Mouse (Mus musculus): ENCODE data around the gene Snx27. TPM values are rescaled to one million over a fixed set of nuclear protein-coding genes. Genes with fewer than 3 reads are reported as not detected.
A peak's percentile ranks its signal among the peaks of the same experiment; 100 is the strongest.

Gene Snx27
- total and polyA plus RNA-seq, 3 experiments = 36.9 to 123 (median 45.4) TPM

GRCm38 (mm10) chr3:94506664-94507063 is 75.9 kb downstream of the Snx27 start (continued):
- peak; percentile 52 for TF ChIP-seq ZC3H11A (IDR thresholded peaks at IDR 0.05; ENCODE audit: low read depth, low read length)
- no peak for TF ChIP-seq MEF2A (IDR thresholded peaks at IDR 0.05; ENCODE audit: extremely low read depth, insufficient replicate concordance, low read depth, low read length, poor library complexity, severe bottlenecking)
- TF ChIP-seq MYC (IDR thresholded peaks at IDR 0.05; ENCODE audit: low read depth, low read length) = no peak
- TF ChIP-seq NELFE (IDR thresholded peaks at IDR 0.05; ENCODE audit: low read depth, low read length) = no peak
- no peak for TF ChIP-seq POLR2A (IDR thresholded peaks at IDR 0.05; ENCODE audit: control insufficient read depth in 1 of 2, insufficient read depth in 1 of 2, low read depth in 1 of 2, low read length in 2 of 2, poor library complexity in 1 of 2)
- TF ChIP-seq ZMIZ1 (IDR thresholded peaks at IDR 0.05; ENCODE audit: low read depth, low read length) = no peak
- no peak for TF ChIP-seq UBTF (IDR thresholded peaks at IDR 0.05; ENCODE audit: borderline replicate concordance, insufficient read depth, low read depth, low read length)
- TF ChIP-seq USF1 (IDR thresholded peaks at IDR 0.05; ENCODE audit: low read depth, low read length) = no peak
- TF ChIP-seq POLR2AphosphoS5 (IDR thresholded peaks at IDR 0.05; ENCODE audit: borderline replicate concordance, low read depth, low read length) = no peak
- no peak for TF ChIP-seq TBP (IDR thresholded peaks at IDR 0.05; ENCODE audit: low read depth, low read length)
- no peak for TF ChIP-seq POLR2AphosphoS2 (IDR thresholded peaks at IDR 0.05; ENCODE audit: low read length)

GRCm38 (mm10) chr3:94502243-94502642 is 80.3 kb downstream of the Snx27 start:
- Histone ChIP-seq H3K36me3 (ENCODE audit: control insufficient read depth in 1 of 2, insufficient read depth in 2 of 2, low read length in 2 of 2) (peaks cover 0 to 16% of the 10 kb centered on the region in 2 experiments; a peak in 2 of 4 replicates), H3K27ac (ENCODE audit: control insufficient read depth, low read depth, low read length) (no peak overlapping the region), H3K79me2 (ENCODE audit: control insufficient read depth, insufficient read depth, low read length, poor library complexity) (no peaks in the 10 kb centered on the region), H3K9ac (ENCODE audit: control insufficient read depth, low read depth, low read length, poor library complexity, severe bottlenecking) (no peak overlapping the region), H3K4me1 (ENCODE audit: control insufficient read depth in 1 of 2, insufficient read depth in 2 of 2, low read length in 2 of 2) (no peaks in the 10 kb centered on the region), H3K27me3 (ENCODE audit: control insufficient read depth in 1 of 2, insufficient read depth in 2 of 2, low read length in 2 of 2) (no peaks in the 10 kb centered on the region), H3K4me3 (ENCODE audit: control insufficient read depth in 1 of 2, insufficient read depth in 1 of 2, low read depth in 2 of 2, low read length in 2 of 2) (no peak overlapping the region), H3K9me3 (replicated peaks; ENCODE audit: insufficient read depth, low read length) (no peaks in the 10 kb centered on the region)
- DNase-seq (ENCODE audit: low read depth, low spot score) = peak; percentile 68
- TF ChIP-seq MAZ (IDR thresholded peaks at IDR 0.05; ENCODE audit: low read depth, low read length) (no peak), JUND (IDR thresholded peaks at IDR 0.05; ENCODE audit: low read depth, low read length) (no peak), CHD2 (IDR thresholded peaks at IDR 0.05; ENCODE audit: low read length) (no peak), MXI1 (IDR thresholded peaks at IDR 0.05; ENCODE audit: low read depth, low read length) (no peak), TAL1 (IDR thresholded peaks at IDR 0.05; ENCODE audit: low read length) (no peak), ETS1 (IDR thresholded peaks at IDR 0.05; ENCODE audit: low read depth, low read length) (no peak), HCFC1 (IDR thresholded peaks at IDR 0.05; ENCODE audit: low read depth, low read length) (no peak), TCF12 (IDR thresholded peaks at IDR 0.05; ENCODE audit: low read depth, low read length) (no peak), ELF1 (IDR thresholded peaks at IDR 0.05; ENCODE audit: low read depth, low read length) (no peak), USF1 (IDR thresholded peaks at IDR 0.05; ENCODE audit: low read depth, low read length) (no peak), CHD1 (IDR thresholded peaks at IDR 0.05; ENCODE audit: low read depth, low read length) (no peak), GATA1 (IDR thresholded peaks at IDR 0.05; ENCODE audit: low read depth, low read length) (no peak), ZMIZ1 (IDR thresholded peaks at IDR 0.05; ENCODE audit: low read depth, low read length) (no peak), NELFE (IDR thresholded peaks at IDR 0.05; ENCODE audit: low read depth, low read length) (no peak), MAX (IDR thresholded peaks at IDR 0.05; ENCODE audit: low read length) (no peak; the same call in 1 of the 2 replicates), GABPA (IDR thresholded peaks at IDR 0.05; ENCODE audit: low read depth, low read length) (no peak), CTCF (IDR thresholded peaks at IDR 0.05 in 2 of 3, conservative IDR thresholded peaks at IDR 0.05 in 1 of 3; ENCODE audit: control insufficient read depth in 1 of 3, insufficient read depth in 1 of 3, low read depth in 2 of 3, low read length in 3 of 3, poor library complexity in 1 of 3, severe bottlenecking in 1 of 3) (peak; percentile 63 to 97 (median 89)), SMC3 (IDR thresholded peaks at IDR 0.05; ENCODE audit: low read depth, low read length) (peak; percentile 89), RCOR1 (IDR thresholded peaks at IDR 0.05; ENCODE audit: low read depth, low read length) (0 out of 2 replicates have a peak, but pooled peaks have one; percentile 37), EP300 (IDR thresholded peaks at IDR 0.05; ENCODE audit: low read depth in 1 of 2, low read length in 2 of 2) (peak in 1 of 2 experiments; percentile 18; a peak in 2 of 4 replicates), POLR2AphosphoS5 (IDR thresholded peaks at IDR 0.05; ENCODE audit: borderline replicate concordance, low read depth, low read length) (no peak), BHLHE40 (IDR thresholded peaks at IDR 0.05; ENCODE audit: borderline replicate concordance, low read depth, low read length) (0 out of 2 replicates have a peak, but pooled peaks have one; percentile 33), MEF2A (IDR thresholded peaks at IDR 0.05; ENCODE audit: extremely low read depth, insufficient replicate concordance, low read depth, low read length, poor library complexity, severe bottlenecking) (no peak), USF2 (IDR thresholded peaks at IDR 0.05; ENCODE audit: borderline replicate concordance in 1 of 2, insufficient read depth in 1 of 2, low read depth in 1 of 2, low read length in 2 of 2) (no peak), MYB (IDR thresholded peaks at IDR 0.05; ENCODE audit: low read depth, low read length) (no peak), UBTF (IDR thresholded peaks at IDR 0.05; ENCODE audit: borderline replicate concordance, insufficient read depth, low read depth, low read length) (no peak), ZNF384 (IDR thresholded peaks at IDR 0.05; ENCODE audit: low read depth, low read length) (no peak), NRF1 (IDR thresholded peaks at IDR 0.05; ENCODE audit: insufficient read depth, low read depth, low read length, poor library complexity, severe bottlenecking) (no peak), SIN3A (IDR thresholded peaks at IDR 0.05; ENCODE audit: low read length) (no peak)

Data from MEL (cell line).